Mouse (Mus musculus) liver, embryonic 11.5 days (tissue): ENCODE results near the gene Herpud2. TPM values are rescaled to one million over a fixed set of nuclear protein-coding genes. Genes with fewer than 3 reads are reported as not detected.
A peak's percentile ranks its signal among the peaks of the same experiment; 100 is the strongest.

Source experiments
- ATAC-seq: fragments of 200-750 bp; cut with Nextera tagmentation; replicated peaks from 2 replicates; pipeline ENCODE4 v1.8.0; 2017; ENCODE audit warnings: moderate number of reproducible peaks, mild to moderate bottlenecking, moderate TSS enrichment, moderate library complexity; ENCODE audit not compliant: low FRiP score
- DNase-seq: peaks from one replicate; pipeline ENCODE4 v3.0.0-alpha.2; 2017; ENCODE audit warnings: low spot score
- H3K27ac ChIP-seq: fragments of 300-500 bp; sonication (generic); 2 replicates; pipeline ENCODE4 v1.5.1; 2014; ENCODE audit warnings: mild to moderate bottlenecking, low read depth, low read length, control low read depth
- H3K27me3 ChIP-seq: fragments of 300-500 bp; sonication (generic); replicated peaks from 2 replicates; pipeline ENCODE4 v1.6.1; 2014; ENCODE audit warnings: low read length, mixed read lengths; ENCODE audit not compliant: control insufficient read depth, insufficient read depth
- H3K36me3 ChIP-seq: fragments of 300-500 bp; sonication (generic); 2 replicates; pipeline ENCODE4 v1.6.1; 2014; ENCODE audit warnings: mild to moderate bottlenecking, low read length, moderate library complexity, mixed read lengths; ENCODE audit not compliant: control insufficient read depth, insufficient read depth
- H3K4me1 ChIP-seq: fragments of 300-500 bp; sonication (generic); replicated peaks from 2 replicates; pipeline ENCODE4 v1.6.1; 2014; ENCODE audit warnings: low read length, mixed read lengths; ENCODE audit not compliant: control insufficient read depth, insufficient read depth
- H3K4me2 ChIP-seq: fragments of 300-500 bp; sonication (generic); 2 replicates; pipeline ENCODE4 v1.6.1; 2014; ENCODE audit warnings: mild to moderate bottlenecking, control low read depth, moderate library complexity
- H3K4me3 ChIP-seq: fragments of 300-500 bp; sonication (generic); 2 replicates; pipeline ENCODE4 v1.5.1; 2014; ENCODE audit warnings: low read depth, low read length, control low read depth
- H3K9ac ChIP-seq: fragments of 300-500 bp; sonication (generic); 2 replicates; pipeline ENCODE4 v1.6.1; 2014; ENCODE audit warnings: low read depth, low read length, control low read depth
- H3K9me3 ChIP-seq: fragments of 300-500 bp; sonication (generic); 2 replicates; pipeline ENCODE4 v1.6.1; 2016; ENCODE audit warnings: low read length, inconsistent platforms, mixed read lengths; ENCODE audit not compliant: control insufficient read depth
- WGBS: fragments of 180-500 bp; shearing (Covaris S2); extraction: QIAGEN DNeasy Blood & Tissue Kit; methylation state at CpG from one replicate; pipeline ENCODE4 v1.1.7; 2014; 5-methylcytosine and 5-hydroxymethylcytosine counted together
- polyA plus RNA-seq: library from polyadenylated mRNA; unstranded; fragments of >200 nt; fragmentation: Nextera tagmentation; extraction: Ambion mirVana; gene quantifications from 2 replicates; pipeline ENCODE4 v1.2.1, GENCODE M21; 2014

Gene Herpud2
- polyA plus RNA-seq, 1 experiment from 2014 or later = 23.2 TPM

DNA sequence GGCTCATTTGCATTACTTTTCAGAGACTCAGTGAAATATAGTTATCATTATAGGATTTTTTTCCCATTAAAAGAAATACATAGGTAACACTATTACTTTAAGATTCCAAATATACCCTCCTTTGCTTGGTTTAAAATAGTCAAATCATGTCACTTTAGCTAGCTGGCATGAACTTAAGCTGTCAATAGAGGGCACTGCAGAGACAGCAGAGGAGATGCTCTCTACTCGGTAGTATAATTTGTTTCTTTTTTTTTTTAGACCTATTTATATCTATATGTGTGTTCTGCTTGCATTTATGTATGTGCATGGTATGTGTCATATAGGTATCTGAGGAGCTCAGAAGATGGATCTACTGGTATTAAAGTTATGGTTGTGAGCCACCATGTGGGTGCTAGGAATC is 4.8 kb upstream of the Herpud2 start:
- H3K36me3 ChIP-seq = no peaks in the 10 kb centered on the region
- no peak overlapping the region for H3K4me2 ChIP-seq
- DNase-seq (no peak), ATAC-seq (no peak)
- no peak overlapping the region for H3K27ac ChIP-seq
- H3K9me3 ChIP-seq = no peaks in the 10 kb centered on the region
- no peaks in the 10 kb centered on the region for H3K27me3 ChIP-seq
- 27% methylated on average over 1 of the region's 1 CpGs for WGBS
- peaks cover 4% of the 10 kb centered on the region; the same call in 1 of the 2 replicates for H3K4me1 ChIP-seq
- no peak overlapping the region for H3K4me3 ChIP-seq
- H3K9ac ChIP-seq = no peak overlapping the region

DNA sequence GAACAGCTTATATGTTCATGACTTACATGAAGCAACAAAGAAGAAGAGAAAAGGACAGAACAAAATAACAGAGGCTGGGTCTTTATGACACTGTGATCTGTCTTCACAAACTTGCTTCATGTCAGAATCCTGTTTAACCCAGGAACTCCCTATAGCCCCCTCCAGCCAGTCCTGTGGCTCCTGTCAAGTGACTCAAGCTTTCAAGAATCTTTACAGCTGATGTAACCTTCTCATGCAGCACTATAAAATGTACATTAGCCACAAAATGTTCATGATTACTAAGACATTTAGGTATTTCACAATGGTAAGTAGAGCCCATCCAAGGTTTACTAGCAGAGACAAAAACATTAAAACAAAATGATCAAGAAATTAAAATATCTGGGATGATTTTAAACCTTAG is 1.4 kb upstream of the Herpud2 start:
- Histone ChIP-seq H3K9me3 (no peaks in the 10 kb centered on the region), H3K4me1 (peaks cover 18% of the 10 kb centered on the region), H3K4me3 (no peak overlapping the region), H3K9ac (no peak overlapping the region), H3K27me3 (no peaks in the 10 kb centered on the region), H3K4me2 (no peak overlapping the region), H3K27ac (no peak overlapping the region), H3K36me3 (no peaks in the 10 kb centered on the region)
- DNase-seq (no peak), ATAC-seq (no peak)

GRCm38 (mm10) chr9:25152457-25152856 is 837 bp upstream of the Herpud2 start:
- ATAC-seq (no peak), DNase-seq (no peak)
- Histone ChIP-seq H3K4me3 (peak overlapping the region; percentile 86), H3K9ac (peak overlapping the region; percentile 95), H3K27ac (peak overlapping the region; percentile 97; the same call in 1 of the 2 replicates), H3K27me3 (no peaks in the 10 kb centered on the region), H3K4me1 (peaks cover 18% of the 10 kb centered on the region), H3K9me3 (no peaks in the 10 kb centered on the region), H3K36me3 (no peaks in the 10 kb centered on the region), H3K4me2 (peak overlapping the region; percentile 88)
- WGBS = 13% methylated on average over 1 of the region's 1 CpGs

GRCm38 (mm10) chr9:25150791-25151610 is 619 bp downstream of the Herpud2 start:
- H3K9me3 ChIP-seq = no peaks in the 10 kb centered on the region
- H3K27ac ChIP-seq = peak overlapping the region; percentile 97
- H3K27me3 ChIP-seq = no peaks in the 10 kb centered on the region
- no peak for DNase-seq
- under 1% methylated on average over 72 of the region's 73 CpGs for WGBS
- ATAC-seq = peak; percentile 62
- peak overlapping the region; percentile 88 for H3K4me2 ChIP-seq
- peak overlapping the region; percentile 86 for H3K4me3 ChIP-seq
- peaks cover 21% of the 10 kb centered on the region for H3K4me1 ChIP-seq
- peak overlapping the region; percentile 95 for H3K9ac ChIP-seq
- no peaks in the 10 kb centered on the region for H3K36me3 ChIP-seq

GRCm38 (mm10) chr9:25148767-25149166 is 2.9 kb downstream of the Herpud2 start:
- DNase-seq (no peak), ATAC-seq (peak; percentile 39)
- H3K36me3 ChIP-seq = no peaks in the 10 kb centered on the region
- H3K4me2 ChIP-seq = peak overlapping the region; percentile 62
- H3K4me1 ChIP-seq = peaks cover 25% of the 10 kb centered on the region
- no peaks in the 10 kb centered on the region for H3K9me3 ChIP-seq
- peak overlapping the region; percentile 35 for H3K27ac ChIP-seq
- peak overlapping the region; percentile 34 for H3K4me3 ChIP-seq
- 0 out of 2 replicates have a peak overlapping the region, but pooled peaks have one; percentile 16 for H3K9ac ChIP-seq
- no peaks in the 10 kb centered on the region for H3K27me3 ChIP-seq

DNA sequence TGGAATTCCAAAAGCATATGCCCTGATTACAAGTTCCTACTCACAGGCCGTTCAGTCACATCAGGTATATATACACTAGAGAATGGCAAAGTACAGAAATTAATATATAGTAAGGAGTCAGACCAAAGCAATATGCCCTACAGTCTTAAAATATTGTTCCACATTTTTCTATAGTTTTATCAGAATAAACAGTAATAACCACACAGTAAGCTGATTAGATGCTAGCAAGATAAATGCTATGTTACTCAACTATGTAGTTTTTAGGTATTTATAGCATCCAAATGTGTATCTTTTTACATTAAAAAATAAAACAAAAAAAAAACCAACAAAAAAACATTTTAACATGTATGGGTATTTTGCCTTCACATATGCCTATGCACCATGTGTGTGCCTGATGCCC is 5.7 kb downstream of the Herpud2 start:
- ATAC-seq = no peak
- 66% methylated on average over 1 of the region's 1 CpGs for WGBS

GRCm38 (mm10) chr9:25143950-25144349 is 7.7 kb downstream of the Herpud2 start:
- ATAC-seq (0 out of 2 replicates have a peak, but pooled peaks have one; percentile 48), DNase-seq (no peak)
- Histone ChIP-seq H3K36me3 (no peaks in the 10 kb centered on the region), H3K4me2 (no peak overlapping the region), H3K4me3 (no peak overlapping the region), H3K27me3 (no peaks in the 10 kb centered on the region), H3K27ac (no peak overlapping the region), H3K9me3 (no peaks in the 10 kb centered on the region), H3K9ac (no peak overlapping the region), H3K4me1 (peaks cover 15% of the 10 kb centered on the region)

More for the DNA sequence above, 5.7 kb downstream of the Herpud2 start:
- Histone ChIP-seq H3K9me3 (no peaks in the 10 kb centered on the region), H3K4me2 (no peak overlapping the region), H3K4me1 (peaks cover 21% of the 10 kb centered on the region), H3K27me3 (no peaks in the 10 kb centered on the region), H3K36me3 (no peaks in the 10 kb centered on the region), H3K4me3 (no peak overlapping the region), H3K27ac (no peak overlapping the region), H3K9ac (no peak overlapping the region)
- no peak for DNase-seq

DNA sequence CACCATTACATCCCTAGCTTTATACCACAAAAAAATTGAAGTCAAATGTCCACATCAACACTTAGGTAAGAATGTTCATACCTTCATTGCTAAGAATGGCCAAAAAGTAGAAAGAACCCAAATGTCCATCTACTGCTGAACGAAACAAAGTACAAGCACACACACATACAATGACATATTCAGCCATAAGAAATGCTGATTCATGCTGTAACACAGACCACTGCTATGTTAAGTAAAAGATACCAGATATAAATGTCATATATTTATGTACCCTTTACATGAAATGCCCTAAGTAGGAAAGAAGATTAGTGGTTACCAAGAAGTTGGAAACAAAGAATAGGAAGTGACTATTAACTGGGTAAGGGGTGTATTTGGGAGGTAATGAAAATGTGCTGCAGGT is 8.6 kb downstream of the Herpud2 start:
- no peaks in the 10 kb centered on the region for H3K9me3 ChIP-seq
- no peak overlapping the region for H3K27ac ChIP-seq
- DNase-seq = no peak
- WGBS = 76% methylated on average over 1 of the region's 1 CpGs
- ATAC-seq = peak; percentile 49
- no peaks in the 10 kb centered on the region for H3K36me3 ChIP-seq
- H3K4me2 ChIP-seq = no peak overlapping the region
- H3K4me1 ChIP-seq = peaks cover 7% of the 10 kb centered on the region
- no peak overlapping the region for H3K4me3 ChIP-seq
- no peak overlapping the region for H3K9ac ChIP-seq
- no peaks in the 10 kb centered on the region for H3K27me3 ChIP-seq

DNA sequence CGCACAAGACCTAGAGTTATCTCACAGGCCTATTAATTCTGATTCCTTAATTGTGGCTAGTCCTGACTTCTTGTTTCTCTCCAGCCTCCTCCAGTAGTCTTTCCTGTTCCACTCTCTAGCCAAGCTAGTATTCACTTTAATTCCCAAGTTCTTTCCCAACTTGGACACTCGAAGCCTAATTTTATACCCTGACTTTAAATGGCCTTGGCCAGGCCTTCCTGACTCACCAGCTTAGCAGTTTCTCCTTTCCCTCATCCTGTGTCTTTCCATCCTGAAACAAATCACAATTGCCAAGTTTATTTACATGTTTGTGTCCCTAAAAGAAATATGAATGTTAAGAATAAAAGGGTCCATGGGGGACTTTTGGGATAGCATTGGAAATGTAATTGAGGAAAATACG is 9.6 kb downstream of the Herpud2 start:
- WGBS = 88% methylated on average over 3 of the region's 3 CpGs
- H3K9me3 ChIP-seq = no peaks in the 10 kb centered on the region
- H3K36me3 ChIP-seq = no peaks in the 10 kb centered on the region
- no peak overlapping the region for H3K4me3 ChIP-seq
- H3K4me1 ChIP-seq = peaks cover 4% of the 10 kb centered on the region
- no peak overlapping the region for H3K27ac ChIP-seq
- no peak overlapping the region for H3K4me2 ChIP-seq
- DNase-seq (no peak), ATAC-seq (no peak)
- H3K27me3 ChIP-seq = no peaks in the 10 kb centered on the region
- H3K9ac ChIP-seq = no peak overlapping the region
